Mouse (Mus musculus) G1E (cell line): ENCODE results near the gene Mob3c.

Experiments
- CTCF ChIP-seq: IDR thresholded peaks from 2 replicates; pipeline ENCODE4 v1.5.1; 2012; ENCODE audit warnings: low read depth, low read length, inconsistent platforms, mixed read lengths
- GATA2 ChIP-seq: IDR thresholded peaks from 2 replicates; pipeline ENCODE4 v1.6.1; 2012; ENCODE audit warnings: low read depth, low read length, inconsistent platforms, borderline replicate concordance
- POLR2AphosphoS5 ChIP-seq: IDR thresholded peaks from 2 replicates; pipeline ENCODE4 v1.6.1; 2012; ENCODE audit warnings: low read depth, low read length, inconsistent platforms; ENCODE audit not compliant: insufficient replicate concordance

DNA sequence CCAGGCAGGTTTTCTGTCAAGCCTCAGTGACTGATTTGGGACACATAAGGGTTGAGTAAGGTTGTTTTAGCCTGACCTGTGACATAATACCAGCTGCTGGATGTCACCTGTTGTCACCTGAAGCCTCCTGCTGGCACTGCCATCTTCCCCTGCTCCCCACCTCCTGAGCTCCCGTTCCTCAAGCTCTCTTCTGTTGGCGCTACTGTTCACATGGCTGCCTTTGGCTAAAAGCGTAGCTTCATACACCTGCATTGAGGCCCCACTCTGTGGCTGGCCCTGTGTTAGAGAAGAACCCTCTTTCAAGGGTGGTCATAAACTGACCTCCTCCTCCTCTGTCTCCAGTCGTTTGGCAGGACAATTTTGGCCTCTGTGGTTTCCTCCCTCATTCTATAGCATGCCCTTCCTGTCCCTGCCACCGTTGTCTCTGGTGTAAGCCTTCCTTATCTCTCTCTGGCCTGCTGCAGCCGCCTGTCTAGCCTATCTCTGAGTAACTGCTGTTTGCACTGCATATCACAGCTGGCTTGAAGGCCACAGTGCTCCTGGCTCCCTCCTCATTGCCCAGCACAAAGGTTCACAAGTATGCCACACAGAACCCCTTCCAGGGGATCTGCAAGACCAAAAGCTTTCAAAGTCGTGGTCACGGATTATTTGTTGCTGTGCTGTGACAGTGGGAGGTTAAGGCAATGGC, 21.2 kb downstream of the Mob3c start:
- TF ChIP-seq CTCF (no peak), GATA2 (peak; percentile 77; the same call in 1 of the 2 replicates), POLR2AphosphoS5 (no peak)
